Mouse (Mus musculus) liver, postnatal 0 days (tissue): ENCODE data around the gene Ppp5c.

Experiments
- CTCF ChIP-seq: sonication (generic); IDR thresholded peaks from 2 replicates; pipeline ENCODE4 v1.5.1; 2016; ENCODE audit warnings: antibody characterized with exemption, low read depth
- EP300 ChIP-seq: IDR thresholded peaks from 2 replicates; pipeline ENCODE4 v1.6.1; 2016; ENCODE audit warnings: antibody characterized with exemption, low read depth, mild to moderate bottlenecking

- no peak for TF ChIP-seq EP300
- TF ChIP-seq CTCF, result no peak
Observed at GRCm38 (mm10) chr7:16987541-16988149, 40.1 kb downstream of the Ppp5c start.
